Mouse (Mus musculus) liver, postnatal 0 days (tissue): ENCODE results near the gene Usp2. TPM values are rescaled to one million over a fixed set of nuclear protein-coding genes. Genes with fewer than 3 reads are reported as not detected.

Experiments
- ATAC-seq: fragments of 200-750 bp; cut with Nextera tagmentation; 2 replicates; pipeline ENCODE4 v1.8.0; 2017; ENCODE audit warnings: mild to moderate bottlenecking, moderate library complexity
- DNase-seq: peaks from one replicate; pipeline ENCODE4 v3.0.0-alpha.2; 2016
- H3K27ac ChIP-seq: fragments of 300-500 bp; sonication (generic); 2 replicates; pipeline ENCODE4 v1.5.1; 2014; ENCODE audit warnings: antibody characterized with exemption, moderate library complexity, mild to moderate bottlenecking, low read depth
- H3K27me3 ChIP-seq: fragments of 300-500 bp; sonication (generic); 2 replicates; pipeline ENCODE4 v1.6.1; 2014; ENCODE audit warnings: low read length, control low read depth, mixed read lengths; ENCODE audit not compliant: insufficient read depth
- H3K36me3 ChIP-seq: fragments of 300-500 bp; sonication (generic); replicated peaks from 2 replicates; pipeline ENCODE4 v1.6.1; 2014; ENCODE audit warnings: mild to moderate bottlenecking, control low read depth, low read length, moderate library complexity, mixed read lengths; ENCODE audit not compliant: insufficient read depth
- H3K4me1 ChIP-seq: fragments of 300-500 bp; sonication (generic); 2 replicates; pipeline ENCODE4 v1.6.1; 2014; ENCODE audit warnings: antibody characterized with exemption, mild to moderate bottlenecking, control low read depth; ENCODE audit not compliant: insufficient read depth
- H3K4me2 ChIP-seq: fragments of 300-500 bp; sonication (generic); 2 replicates; pipeline ENCODE4 v1.6.1; 2014; ENCODE audit warnings: low read depth, mild to moderate bottlenecking, low read length, moderate library complexity, mixed read lengths
- H3K4me3 ChIP-seq: fragments of 300-500 bp; sonication (generic); 2 replicates; pipeline ENCODE4 v1.5.1; 2014; ENCODE audit warnings: low read depth, low read length
- H3K9ac ChIP-seq: fragments of 300-500 bp; sonication (generic); replicated peaks from 2 replicates; pipeline ENCODE4 v1.6.1; 2014; ENCODE audit warnings: mild to moderate bottlenecking, moderate library complexity
- H3K9me3 ChIP-seq: fragments of 300-500 bp; sonication (generic); 2 replicates; pipeline ENCODE4 v1.6.1; 2016; ENCODE audit warnings: mild to moderate bottlenecking, control low read depth, low read length, mixed read lengths
- CTCF ChIP-seq: sonication (generic); IDR thresholded peaks from 2 replicates; pipeline ENCODE4 v1.5.1; 2016; ENCODE audit warnings: antibody characterized with exemption, low read depth
- EP300 ChIP-seq: IDR thresholded peaks from 2 replicates; pipeline ENCODE4 v1.6.1; 2016; ENCODE audit warnings: antibody characterized with exemption, low read depth, mild to moderate bottlenecking
- WGBS: fragments of 180-500 bp; shearing (Covaris S2); extraction: QIAGEN DNeasy Blood & Tissue Kit; methylation state at CpG from one replicate; pipeline ENCODE4 v1.1.7; 2014; ENCODE audit not compliant: insufficient replicate concordance; 5-methylcytosine and 5-hydroxymethylcytosine counted together
- polyA plus RNA-seq: library from polyadenylated mRNA; unstranded; fragments of >200 nt; fragmentation: Nextera tagmentation; extraction: Ambion mirVana; gene quantifications from 2 replicates; pipeline ENCODE4 v1.2.1, GENCODE M21; 2015

Usp2 gene
- 2.9 and 3.8 TPM in 2 replicates for polyA plus RNA-seq

DNA sequence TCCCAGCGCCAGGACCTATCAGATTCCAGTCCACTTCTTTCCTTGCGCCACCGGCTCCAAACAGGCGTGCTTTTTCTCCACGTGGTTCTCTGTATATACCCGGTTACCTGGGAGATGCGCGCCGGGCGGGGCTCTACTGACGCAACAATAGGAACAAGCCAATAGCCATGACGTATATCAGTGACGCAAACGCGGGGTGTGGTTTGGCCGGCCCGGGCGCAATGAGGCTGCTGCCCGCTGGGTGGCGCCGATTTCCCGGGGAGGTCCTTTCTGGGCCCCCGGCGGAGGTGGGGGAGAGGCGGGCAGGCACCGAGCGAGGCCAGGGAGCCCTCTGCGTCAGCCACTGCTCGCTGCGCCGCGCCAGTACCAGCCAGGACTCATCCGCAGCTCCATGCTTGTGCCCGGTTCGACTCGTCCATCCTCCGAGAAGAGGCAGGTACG, at the start of gene Usp2:
Gene Usp2, plus strand, starts transcription at position 237 of the 441 bp plus-strand sequence.
- under 1% methylated on average over 38 of the region's 38 CpGs for WGBS
- ATAC-seq, result peak; percentile 95

DNA sequence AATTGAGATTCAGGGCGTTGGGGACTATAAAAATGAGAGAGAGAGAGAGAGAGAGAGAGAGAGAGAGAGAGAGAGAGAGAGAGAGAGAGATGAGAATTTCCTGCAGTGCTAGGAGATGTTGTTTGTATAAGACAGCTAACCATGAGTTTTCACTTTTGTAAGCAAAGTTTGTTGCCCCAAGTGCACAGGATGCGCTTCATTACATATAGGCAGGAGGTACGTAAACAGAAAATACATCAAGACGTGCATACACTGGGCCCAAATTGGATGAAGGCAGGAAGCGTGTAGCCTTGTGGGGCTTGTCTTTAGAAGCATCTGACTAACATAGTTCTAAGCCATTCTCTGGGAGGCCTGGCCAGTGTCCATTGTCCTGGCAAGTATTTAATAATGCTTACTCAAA, 49.0 kb upstream of the Usp2 start:
- no peak overlapping the region for H3K27ac ChIP-seq
- no peak overlapping the region for H3K4me3 ChIP-seq
- 69% methylated on average over 5 of the region's 5 CpGs for WGBS
- TF ChIP-seq EP300 (no peak), CTCF (no peak)
- H3K36me3 ChIP-seq, result no peaks in the 10 kb centered on the region
- H3K4me2 ChIP-seq, result no peak overlapping the region
- H3K9ac ChIP-seq, result no peak overlapping the region
- ATAC-seq (no peak), DNase-seq (no peak)
- no peaks in the 10 kb centered on the region for H3K4me1 ChIP-seq
- H3K9me3 ChIP-seq, result no peaks in the 10 kb centered on the region
- H3K27me3 ChIP-seq, result no peaks in the 10 kb centered on the region

More for the DNA sequence above, at the start of gene Usp2:
- Histone ChIP-seq H3K27ac (no peak within 1 kb of the TSS), H3K36me3 (no peaks in the 10 kb centered on the region), H3K27me3 (no peaks in the 10 kb centered on the region), H3K9me3 (no peaks in the 10 kb centered on the region), H3K4me1 (peaks cover 8% of the 10 kb centered on the region; the same call in 1 of the 2 replicates), H3K4me2 (peak within 1 kb of the TSS; percentile 75), H3K4me3 (peak within 1 kb of the TSS; percentile 49), H3K9ac (peak within 1 kb of the TSS; percentile 58)
- DNase-seq, result peak; percentile 98
- TF ChIP-seq CTCF (peak; percentile 91), EP300 (no peak)

DNA sequence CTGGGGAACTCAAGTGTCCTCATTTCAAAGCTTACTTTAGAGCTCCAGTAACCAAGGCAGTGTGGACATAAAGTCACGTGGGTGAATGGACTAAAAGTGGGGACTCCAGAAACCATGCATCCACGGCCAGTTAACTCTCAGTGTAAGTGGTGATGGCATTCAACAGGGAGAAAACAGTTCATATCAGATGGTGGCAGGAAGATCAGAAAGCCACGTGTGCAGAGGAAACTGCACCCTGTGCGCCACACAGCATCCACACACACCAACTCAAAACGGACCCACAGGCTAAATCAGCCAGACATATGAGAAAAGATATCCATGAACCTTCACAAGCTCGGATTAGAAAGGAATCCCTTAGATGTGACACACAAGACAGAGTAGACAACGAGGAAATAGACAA, 46.8 kb upstream of the Usp2 start:
- H3K4me3 ChIP-seq, result no peak overlapping the region
- ATAC-seq (no peak), DNase-seq (no peak)
- H3K4me1 ChIP-seq, result no peaks in the 10 kb centered on the region
- H3K27ac ChIP-seq, result no peak overlapping the region
- TF ChIP-seq CTCF, result no peak
- no peak for TF ChIP-seq EP300
- no peak overlapping the region for H3K9ac ChIP-seq
- no peaks in the 10 kb centered on the region for H3K36me3 ChIP-seq
- WGBS, result 52% methylated on average over 7 of the region's 7 CpGs
- H3K9me3 ChIP-seq, result no peaks in the 10 kb centered on the region
- no peaks in the 10 kb centered on the region for H3K27me3 ChIP-seq
- no peak overlapping the region for H3K4me2 ChIP-seq

DNA sequence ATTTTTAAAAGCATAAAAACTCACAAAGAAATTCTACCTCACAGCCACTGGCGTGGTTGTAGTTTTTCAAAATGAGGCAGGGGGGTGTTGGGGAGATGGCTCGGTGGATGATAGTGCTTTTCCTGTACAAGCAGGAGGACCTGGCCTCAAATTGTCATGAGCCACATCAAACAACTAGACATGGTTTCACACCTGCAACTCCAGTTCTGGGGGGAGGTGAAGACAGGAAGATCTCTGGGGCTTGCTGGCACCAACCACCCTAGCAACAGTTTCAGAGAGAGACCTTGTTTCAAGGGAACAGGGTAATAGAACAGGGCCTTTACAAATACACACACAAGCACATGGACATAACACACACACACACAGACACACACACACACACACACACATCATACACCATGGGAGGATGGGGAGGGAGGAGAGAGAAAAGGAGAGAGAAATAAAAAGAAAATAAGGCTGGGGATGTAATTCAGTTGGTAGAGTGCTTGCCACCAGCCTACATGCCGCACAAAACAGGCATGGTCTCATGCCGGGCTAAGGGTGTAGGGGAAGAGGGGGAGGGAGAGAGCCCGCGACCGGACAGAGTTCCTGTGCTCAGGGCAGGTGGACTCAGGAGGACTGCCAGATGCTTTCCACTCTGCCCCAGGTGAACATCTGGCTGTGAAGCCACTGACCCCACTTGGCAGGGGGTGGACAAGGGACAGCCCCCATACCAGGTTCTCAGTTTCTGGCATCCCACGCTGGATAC, 44.5 kb upstream of the Usp2 start:
- Histone ChIP-seq H3K36me3 (no peaks in the 10 kb centered on the region), H3K4me1 (no peaks in the 10 kb centered on the region), H3K27ac (no peak overlapping the region), H3K9me3 (no peaks in the 10 kb centered on the region), H3K4me2 (no peak overlapping the region), H3K9ac (no peak overlapping the region), H3K4me3 (no peak overlapping the region), H3K27me3 (no peaks in the 10 kb centered on the region)
- no peak for DNase-seq
- ATAC-seq, result no peak
- TF ChIP-seq CTCF (no peak), EP300 (no peak)
- WGBS, result 59% methylated on average over 7 of the region's 8 CpGs

- Histone ChIP-seq H3K4me1 (no peaks in the 10 kb centered on the region), H3K36me3 (no peaks in the 10 kb centered on the region), H3K9me3 (no peaks in the 10 kb centered on the region), H3K9ac (no peak overlapping the region), H3K4me3 (no peak overlapping the region), H3K27me3 (no peaks in the 10 kb centered on the region), H3K4me2 (no peak overlapping the region), H3K27ac (no peak overlapping the region)
- ATAC-seq (no peak), DNase-seq (no peak)
- TF ChIP-seq CTCF (no peak), EP300 (no peak)
- 50% methylated on average over 3 of the region's 3 CpGs for WGBS
These were observed 42.7 kb upstream of the Usp2 start for GRCm38 (mm10) chr9:44024096-44024495.

GRCm38 (mm10) chr9:44029580-44030236, 37.1 kb upstream of the Usp2 start:
- no peak overlapping the region for H3K9ac ChIP-seq
- H3K4me2 ChIP-seq, result no peak overlapping the region
- no peaks in the 10 kb centered on the region for H3K36me3 ChIP-seq
- 35% methylated on average over 5 of the region's 5 CpGs for WGBS
- no peaks in the 10 kb centered on the region for H3K4me1 ChIP-seq
- ATAC-seq (no peak), DNase-seq (no peak)
- H3K9me3 ChIP-seq, result no peaks in the 10 kb centered on the region
- H3K27me3 ChIP-seq, result no peaks in the 10 kb centered on the region
- no peak overlapping the region for H3K27ac ChIP-seq
- H3K4me3 ChIP-seq, result no peak overlapping the region
- TF ChIP-seq EP300 (no peak), CTCF (no peak)
